8 mouse cellular contexts compared by ENCODE assay signal in the genomic region with DNA sequence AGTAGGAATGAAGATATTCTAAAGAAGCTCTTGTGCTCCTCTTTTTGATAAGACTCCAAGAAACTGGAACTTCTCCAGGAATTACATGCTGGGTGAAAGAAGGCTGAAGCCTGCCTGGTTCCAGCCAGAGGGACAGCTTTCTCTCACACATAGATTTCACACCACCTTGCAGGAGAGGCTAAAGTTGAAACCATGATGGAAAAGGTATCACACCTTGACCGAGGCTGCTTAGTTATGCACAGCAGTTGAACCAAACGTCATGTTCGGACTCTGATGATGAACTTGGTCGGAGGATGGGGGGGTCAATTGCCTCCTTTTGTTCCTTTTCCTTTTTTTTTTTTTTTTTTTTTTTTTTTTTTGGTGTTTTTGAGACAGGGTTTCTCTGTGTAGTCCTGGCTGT. TPM values are rescaled to one million over a fixed set of nuclear protein-coding genes. Genes with fewer than 3 reads are reported as not detected.
A peak's percentile ranks its signal among the peaks of the same experiment; 100 is the strongest.
DNase-seq lines count a peak whose midpoint lies in the region; ATAC-seq and TF ChIP-seq lines count a peak whose summit lies in the region.

No protein-coding gene starts in this region.

- H3K4me3 ChIP-seq in erythroblast, embryonic 14.5 days (replicated peaks), result peak overlapping the region; percentile 91
- H3K4me3 ChIP-seq in thymus, adult 2 months (ENCODE audit: control insufficient read depth, insufficient read depth, low read length), result peak overlapping the region; percentile 37; the same call in 1 of the 2 replicates
- H3K4me3 ChIP-seq in limb, embryonic 12.5 days (replicated peaks), result no peak overlapping the region; the same call in 1 of the 2 replicates

- no peaks in the 10 kb centered on the region for H3K27me3 ChIP-seq in erythroblast, embryonic 14.5 days (ENCODE audit: control insufficient read depth)
- no peaks in the 10 kb centered on the region for H3K27me3 ChIP-seq in thymus, adult 2 months (ENCODE audit: control insufficient read depth, insufficient read depth, low read length)
- H3K27me3 ChIP-seq in limb, embryonic 12.5 days, result no peaks in the 10 kb centered on the region

- no peak for TF ChIP-seq CTCF in thymus, adult 2 months (IDR thresholded peaks at IDR 0.05; ENCODE audit: borderline replicate concordance, control insufficient read depth, extremely low read depth, insufficient read depth, low read length, poor library complexity)

- no peak overlapping the region for H3K27ac ChIP-seq in thymus, adult 2 months (ENCODE audit: control insufficient read depth, insufficient read depth, low read length)
- H3K27ac ChIP-seq in limb, embryonic 12.5 days, result no peak overlapping the region

- ATAC-seq in erythroblast, adult 5-6 weeks (replicated peaks; ENCODE audit: low FRiP score, poor library complexity, severe bottlenecking), result no peak
- no peak for ATAC-seq in limb, embryonic 12.5 days (ENCODE audit: insufficient number of reproducible peaks, insufficient read depth, low FRiP score, low TSS enrichment, low read depth)

- no peaks in the 10 kb centered on the region for H3K9me3 ChIP-seq in erythroblast, embryonic 14.5 days (ENCODE audit: control insufficient read depth, low read length)
- H3K9me3 ChIP-seq in limb, embryonic 12.5 days, result no peaks in the 10 kb centered on the region

- TF ChIP-seq POLR2A in thymus, adult 2 months (IDR thresholded peaks at IDR 0.05; ENCODE audit: control insufficient read depth, extremely low read depth, insufficient read depth, low read length, poor library complexity), result no peak

- H3K9ac ChIP-seq in limb, embryonic 12.5 days (replicated peaks), result no peak overlapping the region

- 75% methylated on average over 4 of the region's 4 CpGs for WGBS in thymus, adult 2 months
- WGBS in limb, embryonic 12.5 days, result 88% methylated on average over 4 of the region's 4 CpGs

- peak overlapping the region; percentile 42; the same call in 1 of the 2 replicates for H3K4me2 ChIP-seq in limb, embryonic 12.5 days

- DNase-seq in thymus, adult 2 months, result no peak
- no peak for DNase-seq in thymus, adult 18-20 months
- peak; percentile 16 for DNase-seq in testis, postnatal 14 days (ENCODE audit: low spot score)
- no peak for DNase-seq in urinary bladder, postnatal 36 days (ENCODE audit: low spot score in 2 of 2)
- no peak for DNase-seq in lung, postnatal 14 days

- peaks cover 15% of the 10 kb centered on the region for H3K36me3 ChIP-seq in erythroblast, embryonic 14.5 days (ENCODE audit: control insufficient read depth)
- no peaks in the 10 kb centered on the region for H3K36me3 ChIP-seq in thymus, adult 2 months (ENCODE audit: control insufficient read depth, insufficient read depth, low read length)
- peaks cover 7% of the 10 kb centered on the region; the same call in 1 of the 2 replicates for H3K36me3 ChIP-seq in limb, embryonic 12.5 days

- H3K4me1 ChIP-seq in erythroblast, embryonic 14.5 days (ENCODE audit: control insufficient read depth), result peaks cover 32% of the 10 kb centered on the region
- H3K4me1 ChIP-seq in thymus, adult 2 months (replicated peaks; ENCODE audit: control insufficient read depth, insufficient read depth, low read length), result peaks cover 6% of the 10 kb centered on the region
- H3K4me1 ChIP-seq in limb, embryonic 12.5 days (replicated peaks), result peaks cover 7% of the 10 kb centered on the region

RNA-seq across cellular contexts. Expression of a gene that starts 0.6 kb away (rescaled TPM):
- 1.9 and 2.3 TPM in 2 replicates for polyA plus RNA-seq in erythroblast, embryonic 14.5 days (2012)
- total RNA-seq in erythroblast, adult 5-6 weeks (2015; ENCODE audit: low replicate concordance), result 105 and 133 TPM in 2 replicates
- total RNA-seq in erythroblast, adult 5-6 weeks (2017; ENCODE audit: low replicate concordance), result 67.8 and 119 TPM in 2 replicates
- polyA plus RNA-seq in thymus, adult 2 months (2012; rRNA removed), result 28.2 and 35.6 TPM in 2 replicates
- polyA plus RNA-seq in limb, embryonic 12.5 days (2016; fragmentation: Nextera tagmentation; extraction: Ambion mirVana), result 611 and 672 TPM in 2 replicates

RNA-seq across cellular contexts. Expression of a gene that starts 36.2 kb away (rescaled TPM):
- 0.52 and 0.84 TPM in 2 replicates for polyA plus RNA-seq in erythroblast, embryonic 14.5 days (2012)
- 40.3 and 76.7 TPM in 2 replicates for total RNA-seq in erythroblast, adult 5-6 weeks (2015; ENCODE audit: low replicate concordance)
- 29.5 and 39.3 TPM in 2 replicates for total RNA-seq in erythroblast, adult 5-6 weeks (2017; ENCODE audit: low replicate concordance)
- 39.0 and 41.8 TPM in 2 replicates for polyA plus RNA-seq in thymus, adult 2 months (2012; rRNA removed)
- polyA plus RNA-seq in limb, embryonic 12.5 days (2016; fragmentation: Nextera tagmentation; extraction: Ambion mirVana), result 249 and 250 TPM in 2 replicates

RNA-seq across cellular contexts. Expression of a gene that starts 42.0 kb away (rescaled TPM):
- 0.94 and 1.4 TPM in 2 replicates for polyA plus RNA-seq in erythroblast, embryonic 14.5 days (2012)
- 17.9 and 21.3 TPM in 2 replicates for total RNA-seq in erythroblast, adult 5-6 weeks (2015; ENCODE audit: low replicate concordance)
- total RNA-seq in erythroblast, adult 5-6 weeks (2017; ENCODE audit: low replicate concordance), result 41.5 and 57.6 TPM in 2 replicates
- 7.5 and 8.1 TPM in 2 replicates for polyA plus RNA-seq in thymus, adult 2 months (2012; rRNA removed)
- 36.3 and 39.3 TPM in 2 replicates for polyA plus RNA-seq in limb, embryonic 12.5 days (2016; fragmentation: Nextera tagmentation; extraction: Ambion mirVana)

Comparison
In these comparisons a context has a peak if more than half of its experiments do, and no peak if none do; other contexts are left out.
1. RNA of a gene that starts 0.6 kb away (polyA plus RNA-seq): 611 to 672 TPM in limb, embryonic 12.5 days; 28.2 to 35.6 TPM in thymus, adult 2 months and 1.9 to 2.3 TPM in erythroblast, embryonic 14.5 days; every median in the first group is over 10 times any median in the second.
2. RNA of a gene that starts 36.2 kb away (polyA plus RNA-seq): 249 to 250 TPM in limb, embryonic 12.5 days and 39.0 to 41.8 TPM in thymus, adult 2 months; 0.52 to 0.84 TPM in erythroblast, embryonic 14.5 days; every median in the first group is over 10 times any median in the second.